Mouse (Mus musculus) MEL (cell line): Measurements from ENCODE around the gene Tprkb. TPM values are rescaled to one million over a fixed set of nuclear protein-coding genes. Genes with fewer than 3 reads are reported as not detected.

Experiments
- DNase-seq: peaks from one replicate; pipeline ENCODE4 v3.0.0; 2011; ENCODE audit warnings: low read depth, low spot score
- H3K27ac ChIP-seq: 2 replicates; pipeline ENCODE4 v1.5.1; 2012; ENCODE audit warnings: low read depth, mild to moderate bottlenecking, control low read depth, low read length, moderate library complexity; ENCODE audit not compliant: control insufficient read depth
- H3K27me3 ChIP-seq, 2 experiments: fragments of 150-350 bp in 1 of 2; sonication (generic) in 1 of 2; 2 replicates each; pipeline ENCODE4 v1.6.1; 2012; ENCODE audit warnings: low read length in 2 of 2, mild to moderate bottlenecking in 2 of 2, improper control_type of control experiment in 1 of 2, moderate library complexity in 1 of 2; ENCODE audit not compliant: insufficient read depth in 2 of 2, control insufficient read depth in 1 of 2
- H3K36me3 ChIP-seq, 2 experiments: 2 replicates each; pipeline ENCODE4 v1.6.1; 2012 to 2014; ENCODE audit warnings: low read length in 2 of 2, improper control_type of control experiment in 1 of 2, inconsistent platforms in 1 of 2, mild to moderate bottlenecking in 1 of 2; ENCODE audit not compliant: insufficient read depth in 2 of 2, control insufficient read depth in 1 of 2
- H3K4me1 ChIP-seq, 2 experiments: fragments of 150-350 bp in 1 of 2; sonication (generic) in 1 of 2; 2 replicates each; pipeline ENCODE4 v1.6.1; 2012; ENCODE audit warnings: low read length in 2 of 2, improper control_type of control experiment in 1 of 2, mild to moderate bottlenecking in 1 of 2; ENCODE audit not compliant: insufficient read depth in 2 of 2, control insufficient read depth in 1 of 2
- H3K4me3 ChIP-seq, 2 experiments: fragments of 150-350 bp in 1 of 2; sonication (generic) in 1 of 2; 2 replicates each; pipeline ENCODE4 v1.5.1; 2012; ENCODE audit warnings: low read depth in 2 of 2, low read length in 2 of 2, mild to moderate bottlenecking in 2 of 2, moderate library complexity in 2 of 2, control low read depth in 1 of 2, improper control_type of control experiment in 1 of 2; ENCODE audit not compliant: control insufficient read depth in 1 of 2, insufficient read depth in 1 of 2
- H3K79me2 ChIP-seq: 2 replicates; pipeline ENCODE4 v1.6.1; 2012; ENCODE audit warnings: mild to moderate bottlenecking, low read length, moderate library complexity; ENCODE audit not compliant: control insufficient read depth, poor library complexity, insufficient read depth
- H3K9ac ChIP-seq: 2 replicates; pipeline ENCODE4 v1.6.1; 2012; ENCODE audit warnings: low read depth, mild to moderate bottlenecking, control low read depth, low read length, moderate library complexity; ENCODE audit not compliant: control insufficient read depth, poor library complexity, severe bottlenecking
- H3K9me3 ChIP-seq: fragments of 150-350 bp; sonication (generic); replicated peaks from 2 replicates; pipeline ENCODE4 v1.6.1; 2012; ENCODE audit warnings: mild to moderate bottlenecking, low read length, improper control_type of control experiment, moderate library complexity; ENCODE audit not compliant: insufficient read depth
- BHLHE40 ChIP-seq: IDR thresholded peaks from 2 replicates; pipeline ENCODE4 v1.6.1; 2012; ENCODE audit warnings: low read depth, mild to moderate bottlenecking, inconsistent platforms, low read length, improper control_type of control experiment, borderline replicate concordance
- CHD1 ChIP-seq: IDR thresholded peaks from 2 replicates; pipeline ENCODE4 v1.6.1; 2012; ENCODE audit warnings: low read depth, mild to moderate bottlenecking, inconsistent platforms, low read length, improper control_type of control experiment
- CHD2 ChIP-seq: IDR thresholded peaks from 2 replicates; pipeline ENCODE4 v1.6.1; 2011; ENCODE audit warnings: low read length, improper control_type of control experiment
- CTCF ChIP-seq, 3 experiments: IDR thresholded peaks in 2 of 3; conservative IDR thresholded peaks in 1 of 3; 2 replicates each; pipeline ENCODE4 v1.5.1; 2011 to 2012; ENCODE audit warnings: low read length in 3 of 3, low read depth in 2 of 3, mild to moderate bottlenecking in 2 of 3, improper control_type of control experiment in 1 of 3, inconsistent platforms in 1 of 3, mixed read lengths in 1 of 3, moderate library complexity in 1 of 3; ENCODE audit not compliant: control insufficient read depth in 1 of 3, insufficient read depth in 1 of 3, poor library complexity in 1 of 3, severe bottlenecking in 1 of 3
- E2F4 ChIP-seq: IDR thresholded peaks from 2 replicates; pipeline ENCODE4 v1.6.1; 2011; ENCODE audit warnings: low read depth, low read length, improper control_type of control experiment, borderline replicate concordance
- EP300 ChIP-seq, 2 experiments: IDR thresholded peaks; 2 replicates each; pipeline ENCODE4 v1.6.1; 2011; ENCODE audit warnings: improper control_type of control experiment in 2 of 2, low read length in 2 of 2, low read depth in 1 of 2, mild to moderate bottlenecking in 1 of 2
- ETS1 ChIP-seq: IDR thresholded peaks from 2 replicates; pipeline ENCODE4 v1.6.1; 2012; ENCODE audit warnings: low read depth, mild to moderate bottlenecking, inconsistent platforms, low read length, improper control_type of control experiment, moderate library complexity
- GATA1 ChIP-seq: IDR thresholded peaks from 2 replicates; pipeline ENCODE4 v1.6.1; 2011; ENCODE audit warnings: low read depth, low read length, improper control_type of control experiment
- JUND ChIP-seq: IDR thresholded peaks from 2 replicates; pipeline ENCODE4 v1.6.1; 2011; ENCODE audit warnings: low read depth, mild to moderate bottlenecking, improper control_type of control experiment, low read length
- MAFK ChIP-seq: IDR thresholded peaks from 2 replicates; pipeline ENCODE4 v1.6.1; 2011; ENCODE audit warnings: low read depth, mild to moderate bottlenecking, low read length, improper control_type of control experiment, borderline replicate concordance
- MAX ChIP-seq: IDR thresholded peaks from 2 replicates; pipeline ENCODE4 v1.6.1; 2011; ENCODE audit warnings: low read length, improper control_type of control experiment
- MAZ ChIP-seq: IDR thresholded peaks from 2 replicates; pipeline ENCODE4 v1.6.1; 2012; ENCODE audit warnings: low read depth, mild to moderate bottlenecking, inconsistent platforms, low read length, improper control_type of control experiment
- MEF2A ChIP-seq: IDR thresholded peaks from 2 replicates; pipeline ENCODE4 v1.6.1; 2014; ENCODE audit warnings: low read depth, mild to moderate bottlenecking, inconsistent platforms, low read length, improper control_type of control experiment; ENCODE audit not compliant: poor library complexity, insufficient replicate concordance, severe bottlenecking; ENCODE audit errors: extremely low read depth
- MXI1 ChIP-seq: IDR thresholded peaks from 2 replicates; pipeline ENCODE4 v1.6.1; 2011; ENCODE audit warnings: mild to moderate bottlenecking, low read depth, low read length, improper control_type of control experiment
- MYC ChIP-seq: IDR thresholded peaks from 2 replicates; pipeline ENCODE4 v1.6.1; 2011; ENCODE audit warnings: low read depth, mild to moderate bottlenecking, low read length, improper control_type of control experiment, moderate library complexity
- POLR2A ChIP-seq, 2 experiments: IDR thresholded peaks; 2 replicates each; pipeline ENCODE4 v1.6.1; 2011 to 2012; ENCODE audit warnings: low read length in 2 of 2, mild to moderate bottlenecking in 2 of 2, control low read depth in 1 of 2, improper control_type of control experiment in 1 of 2, low read depth in 1 of 2, moderate library complexity in 1 of 2; ENCODE audit not compliant: control insufficient read depth in 1 of 2, insufficient read depth in 1 of 2, poor library complexity in 1 of 2
- RAD21 ChIP-seq: IDR thresholded peaks from 2 replicates; pipeline ENCODE4 v1.6.1; 2011; ENCODE audit warnings: mild to moderate bottlenecking, low read depth, low read length, improper control_type of control experiment
- RCOR1 ChIP-seq: IDR thresholded peaks from 2 replicates; pipeline ENCODE4 v1.6.1; 2012; ENCODE audit warnings: low read depth, mild to moderate bottlenecking, inconsistent platforms, low read length, improper control_type of control experiment
- SIN3A ChIP-seq: IDR thresholded peaks from 2 replicates; pipeline ENCODE4 v1.6.1; 2012; ENCODE audit warnings: low read length, improper control_type of control experiment, inconsistent platforms
- SMC3 ChIP-seq: IDR thresholded peaks from 2 replicates; pipeline ENCODE4 v1.6.1; 2011; ENCODE audit warnings: low read depth, low read length, improper control_type of control experiment
- TAL1 ChIP-seq: IDR thresholded peaks from 2 replicates; pipeline ENCODE4 v1.6.1; 2012; ENCODE audit warnings: mild to moderate bottlenecking, inconsistent platforms, low read length, moderate library complexity, mixed read lengths
- TBP ChIP-seq: IDR thresholded peaks from 2 replicates; pipeline ENCODE4 v1.8.0; 2011; ENCODE audit warnings: low read depth, low read length, improper control_type of control experiment
- UBTF ChIP-seq: IDR thresholded peaks from 2 replicates; pipeline ENCODE4 v1.6.1; 2012; ENCODE audit warnings: low read depth, mild to moderate bottlenecking, inconsistent platforms, low read length, improper control_type of control experiment, moderate library complexity, borderline replicate concordance; ENCODE audit not compliant: insufficient read depth
- USF1 ChIP-seq: IDR thresholded peaks from 2 replicates; pipeline ENCODE4 v1.6.1; 2014; ENCODE audit warnings: low read depth, mild to moderate bottlenecking, inconsistent platforms, low read length, improper control_type of control experiment, moderate library complexity
- USF2 ChIP-seq, 2 experiments: IDR thresholded peaks; 2 replicates each; pipeline ENCODE4 v1.6.1; 2011 to 2012; ENCODE audit warnings: improper control_type of control experiment in 2 of 2, low read length in 2 of 2, borderline replicate concordance in 1 of 2, inconsistent platforms in 1 of 2, low read depth in 1 of 2, mild to moderate bottlenecking in 1 of 2; ENCODE audit not compliant: insufficient read depth in 1 of 2
- ZKSCAN1 ChIP-seq: IDR thresholded peaks from 2 replicates; pipeline ENCODE4 v1.6.1; 2012; ENCODE audit warnings: low read depth, mild to moderate bottlenecking, inconsistent platforms, low read length, improper control_type of control experiment, moderate library complexity
- ZNF384 ChIP-seq: IDR thresholded peaks from 2 replicates; pipeline ENCODE4 v1.6.1; 2012; ENCODE audit warnings: low read depth, mild to moderate bottlenecking, inconsistent platforms, low read length, improper control_type of control experiment
- polyA plus RNA-seq, 2 experiments: library from polyadenylated mRNA; stranded (reverse) in 1 of 2; unstranded in 1 of 2; fragments of >175 nt in 1 of 2; fragments of >200 nt in 1 of 2; gene quantifications; 2 replicates each; pipeline versions ENCODE4 v1.2.1 to v1.2.4; 2012; ENCODE audit warnings: low replicate concordance in 2 of 2, low read depth in 1 of 2; ENCODE audit not compliant: insufficient read length in 2 of 2, insufficient read depth in 1 of 2, missing spikeins in 1 of 2
- total RNA-seq: library from RNA; depleted of rRNA; stranded (reverse); fragments of 300-350 nt; gene quantifications from 2 replicates; pipeline ENCODE4 v1.2.3, GENCODE M21; 2012; rRNA removed

The Tprkb gene
- total RNA-seq, result 63.3 and 66.5 TPM in 2 replicates
- 10 to 100 TPM; 85.1 to 87.6 TPM for polyA plus RNA-seq

DNA sequence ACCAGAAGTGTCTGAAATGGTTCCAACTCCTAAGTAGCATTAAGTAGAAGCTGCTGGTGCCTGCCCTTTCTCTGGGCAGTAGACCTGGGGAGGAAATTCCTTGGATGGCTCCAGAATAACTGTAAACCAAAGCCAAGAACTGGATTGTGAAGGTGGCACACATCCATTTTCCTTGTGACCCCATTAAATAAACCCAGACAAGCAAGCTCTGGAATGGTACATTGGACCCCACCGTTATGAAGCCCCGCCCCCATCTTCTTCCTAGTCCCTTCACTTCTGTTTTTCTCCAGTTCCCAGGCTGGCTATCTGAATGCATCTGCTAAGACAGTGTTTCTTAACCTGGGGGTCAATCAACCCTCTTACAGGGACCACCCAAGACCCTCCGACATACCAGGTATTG is at the start of gene Tprkb:
TSS of gene Tprkb (plus strand) at position 279 of the 400 bp plus-strand sequence.
- no peak for TF ChIP-seq USF2 (IDR thresholded peaks at IDR 0.05; ENCODE audit: borderline replicate concordance in 1 of 2, insufficient read depth in 1 of 2, low read depth in 1 of 2, low read length in 2 of 2)
- TF ChIP-seq ZNF384, result no peak
- no peak for TF ChIP-seq ZKSCAN1
- TF ChIP-seq USF1, result no peak
- TF ChIP-seq MAX, result no peak
- TF ChIP-seq TBP, result no peak
- no peak for TF ChIP-seq CHD1
- TF ChIP-seq GATA1, result no peak
- TF ChIP-seq JUND, result no peak
- TF ChIP-seq RAD21, result no peak
- no peak for TF ChIP-seq E2F4
- no peak for TF ChIP-seq UBTF
- TF ChIP-seq MEF2A, result no peak
- TF ChIP-seq MAZ, result no peak
- TF ChIP-seq EP300 (IDR thresholded peaks at IDR 0.05; ENCODE audit: low read depth in 1 of 2, low read length in 2 of 2), result no peak
- no peak for TF ChIP-seq CTCF (IDR thresholded peaks at IDR 0.05 in 2 of 3, conservative IDR thresholded peaks at IDR 0.05 in 1 of 3; ENCODE audit: control insufficient read depth in 1 of 3, insufficient read depth in 1 of 3, low read depth in 2 of 3, low read length in 3 of 3, poor library complexity in 1 of 3, severe bottlenecking in 1 of 3)
- TF ChIP-seq POLR2A (IDR thresholded peaks at IDR 0.05; ENCODE audit: control insufficient read depth in 1 of 2, insufficient read depth in 1 of 2, low read depth in 1 of 2, low read length in 2 of 2, poor library complexity in 1 of 2), result no peak
- TF ChIP-seq RCOR1, result no peak
- no peak for TF ChIP-seq MXI1
- H3K9ac ChIP-seq, result no peak within 1 kb of the TSS
- no peak within 1 kb of the TSS for H3K4me3 ChIP-seq
- H3K27me3 ChIP-seq, result no peaks in the 10 kb centered on the region
- peaks cover 8 to 9% of the 10 kb centered on the region in 2 experiments; a peak in 3 of 4 replicates for H3K4me1 ChIP-seq
- H3K36me3 ChIP-seq, result peaks cover 0 to 9% of the 10 kb centered on the region in 2 experiments; a peak in 2 of 4 replicates
- DNase-seq, result peak; percentile 45
- H3K27ac ChIP-seq, result no peak within 1 kb of the TSS
- H3K79me2 ChIP-seq, result peaks cover 10% of the 10 kb centered on the region
- no peaks in the 10 kb centered on the region for H3K9me3 ChIP-seq

DNA sequence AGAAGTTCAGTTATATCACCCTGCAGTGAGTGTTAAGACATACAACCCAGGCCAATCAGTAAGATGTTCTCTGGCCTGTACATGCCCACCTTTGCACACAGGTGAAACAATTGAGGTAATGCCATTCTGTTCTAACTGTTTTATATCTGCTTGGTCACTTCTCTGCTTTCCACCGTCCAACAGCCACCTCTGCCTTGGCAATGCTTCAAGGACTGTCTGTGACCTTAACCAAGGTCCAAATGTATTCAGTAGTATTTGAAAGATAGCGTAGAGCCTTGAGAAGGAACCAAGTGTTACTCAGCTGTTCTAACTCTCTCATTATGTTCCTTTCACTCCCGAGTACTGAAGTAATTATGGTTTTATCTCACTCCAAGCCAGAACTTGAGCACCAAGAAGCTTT is 49.1 kb upstream of the Tprkb start:
- H3K27ac ChIP-seq, result no peak overlapping the region
- no peak overlapping the region for H3K4me3 ChIP-seq
- TF ChIP-seq MAFK (no peak), SIN3A (no peak), BHLHE40 (no peak), SMC3 (no peak), CHD2 (no peak), ETS1 (no peak), TAL1 (no peak), CTCF (IDR thresholded peaks at IDR 0.05 in 2 of 3, conservative IDR thresholded peaks at IDR 0.05 in 1 of 3; ENCODE audit: control insufficient read depth in 1 of 3, insufficient read depth in 1 of 3, low read depth in 2 of 3, low read length in 3 of 3, poor library complexity in 1 of 3, severe bottlenecking in 1 of 3) (no peak), UBTF (no peak), ZNF384 (no peak), TBP (no peak), MYC (no peak), MAX (no peak), CHD1 (no peak)
- H3K9me3 ChIP-seq, result no peaks in the 10 kb centered on the region
- H3K4me1 ChIP-seq, result no peaks in the 10 kb centered on the region
- DNase-seq, result no peak
- peaks cover 0 to 3% of the 10 kb centered on the region in 2 experiments for H3K27me3 ChIP-seq
- H3K36me3 ChIP-seq, result no peaks in the 10 kb centered on the region
- H3K79me2 ChIP-seq, result no peaks in the 10 kb centered on the region
- H3K9ac ChIP-seq, result no peak overlapping the region
